Mouse (Mus musculus) forebrain, postnatal 0 days (tissue): ENCODE data around the gene Pja2. TPM values are rescaled to one million over a fixed set of nuclear protein-coding genes. Genes with fewer than 3 reads are reported as not detected.
"Not testable (repeated sequence)": the region's sequence is repeated elsewhere in the genome, so short reads cannot be mapped to it uniquely, and the experiment has no call there.

Source experiments
- ATAC-seq: fragments of 200-750 bp; cut with Nextera tagmentation; 2 replicates; pipeline ENCODE4 v1.8.0; 2017; ENCODE audit warnings: mild to moderate bottlenecking, moderate library complexity
- DNase-seq: peaks from one replicate; pipeline ENCODE4 v3.0.0-alpha.2; 2015
- H3K27ac ChIP-seq: fragments of 300-500 bp; sonication (generic); 2 replicates; pipeline ENCODE4 v1.5.1; 2014; ENCODE audit warnings: low read depth, mild to moderate bottlenecking, antibody characterized with exemption, low read length, moderate library complexity, mixed read lengths
- H3K27me3 ChIP-seq: fragments of 300-500 bp; sonication (generic); 2 replicates; pipeline ENCODE4 v1.6.1; 2014; ENCODE audit warnings: mild to moderate bottlenecking, low read length, mixed read lengths; ENCODE audit not compliant: insufficient read depth
- H3K36me3 ChIP-seq: fragments of 300-500 bp; sonication (generic); 2 replicates; pipeline ENCODE4 v1.6.1; 2014; ENCODE audit warnings: mild to moderate bottlenecking, moderate library complexity; ENCODE audit not compliant: insufficient read depth
- H3K4me1 ChIP-seq: fragments of 300-500 bp; sonication (generic); 2 replicates; pipeline ENCODE4 v1.6.1; 2014; ENCODE audit warnings: antibody characterized with exemption; ENCODE audit not compliant: insufficient read depth
- H3K4me2 ChIP-seq: fragments of 300-500 bp; sonication (generic); 2 replicates; pipeline ENCODE4 v1.6.1; 2014; ENCODE audit warnings: low read depth, mild to moderate bottlenecking, moderate library complexity
- H3K4me3 ChIP-seq: fragments of 300-500 bp; sonication (generic); 2 replicates; pipeline ENCODE4 v1.5.1; 2014; ENCODE audit warnings: low read depth, low read length, mixed read lengths
- H3K9ac ChIP-seq: fragments of 300-500 bp; sonication (generic); 2 replicates; pipeline ENCODE4 v1.6.1; 2014; ENCODE audit warnings: mild to moderate bottlenecking
- H3K9me3 ChIP-seq: fragments of 300-500 bp; sonication (generic); 2 replicates; pipeline ENCODE4 v1.6.1; 2016; ENCODE audit warnings: low read length
- CTCF ChIP-seq: sonication (generic); IDR thresholded peaks from 2 replicates; pipeline ENCODE4 v1.5.1; 2016; ENCODE audit warnings: antibody characterized with exemption, control low read depth, low read depth
- WGBS: fragments of 180-500 bp; shearing (Covaris S2); extraction: QIAGEN DNeasy Blood & Tissue Kit; methylation state at CpG from one replicate; pipeline ENCODE4 v1.1.7; 2014; 5-methylcytosine and 5-hydroxymethylcytosine counted together
- polyA plus RNA-seq: library from polyadenylated mRNA; unstranded; fragments of >200 nt; fragmentation: Nextera tagmentation; extraction: Ambion mirVana; gene quantifications from 2 replicates; pipeline ENCODE4 v1.2.1, GENCODE M21; 2015
- total RNA-seq: library from RNA; depleted of rRNA; stranded (reverse); fragments of >200 nt; gene quantifications from 2 replicates; pipeline ENCODE4 v1.2.3, GENCODE M21; 2014

Pja2 gene
- total and polyA plus RNA-seq, 2 experiments from 2014 or later: 195 to 205 TPM

GRCm38 (mm10) chr17:64286836-64287235 lies 44.9 kb downstream of the Pja2 start:
- Histone ChIP-seq H3K27me3 (no peaks in the 10 kb centered on the region), H3K4me2 (no peak overlapping the region), H3K36me3 (peaks cover 36% of the 10 kb centered on the region), H3K9me3 (no peaks in the 10 kb centered on the region), H3K4me1 (no peaks in the 10 kb centered on the region), H3K27ac (no peak overlapping the region), H3K9ac (no peak overlapping the region), H3K4me3 (no peak overlapping the region)
- DNase-seq (no peak), ATAC-seq (no peak)
- TF ChIP-seq CTCF: no peak
- WGBS: 90% methylated on average over 3 of the region's 3 CpGs

GRCm38 (mm10) chr17:64281368-64281767 lies 50.3 kb downstream of the Pja2 start:
- DNase-seq, ATAC-seq, H3K9ac ChIP-seq, H3K4me1 ChIP-seq, H3K4me3 ChIP-seq, H3K9me3 ChIP-seq, H3K27ac ChIP-seq, H3K4me2 ChIP-seq, H3K27me3 ChIP-seq: not testable (repeated sequence)
- peaks cover 34% of the 10 kb centered on the region for H3K36me3 ChIP-seq
- WGBS: 42% methylated on average over 3 of the region's 3 CpGs

- H3K9me3 ChIP-seq: no peaks in the 10 kb centered on the region
- H3K27ac ChIP-seq: no peak overlapping the region
- ATAC-seq (no peak), DNase-seq (no peak)
- 80% methylated on average over 9 of the region's 9 CpGs for WGBS
- no peak overlapping the region for H3K9ac ChIP-seq
- no peak overlapping the region for H3K4me3 ChIP-seq
- H3K36me3 ChIP-seq: peaks cover 12% of the 10 kb centered on the region
- no peaks in the 10 kb centered on the region for H3K4me1 ChIP-seq
- no peaks in the 10 kb centered on the region for H3K27me3 ChIP-seq
- no peak overlapping the region for H3K4me2 ChIP-seq
- TF ChIP-seq CTCF: no peak
Measured at GRCm38 (mm10) chr17:64277649-64278212, 54.0 kb downstream of the Pja2 start.

- no peaks in the 10 kb centered on the region for H3K9me3 ChIP-seq
- H3K36me3 ChIP-seq: peaks cover 12% of the 10 kb centered on the region
- no peak overlapping the region for H3K9ac ChIP-seq
- no peak overlapping the region for H3K4me2 ChIP-seq
- 82% methylated on average over 5 of the region's 5 CpGs for WGBS
- TF ChIP-seq CTCF: no peak
- ATAC-seq (no peak), DNase-seq (no peak)
- no peaks in the 10 kb centered on the region for H3K27me3 ChIP-seq
- no peaks in the 10 kb centered on the region for H3K4me1 ChIP-seq
- no peak overlapping the region for H3K27ac ChIP-seq
- no peak overlapping the region for H3K4me3 ChIP-seq
Measured at GRCm38 (mm10) chr17:64276666-64277065, 55.0 kb downstream of the Pja2 start.

- Histone ChIP-seq H3K9ac (no peak overlapping the region), H3K4me2 (no peak overlapping the region), H3K4me1 (no peaks in the 10 kb centered on the region), H3K9me3 (no peaks in the 10 kb centered on the region), H3K36me3 (peaks cover 12% of the 10 kb centered on the region), H3K4me3 (no peak overlapping the region), H3K27me3 (no peaks in the 10 kb centered on the region), H3K27ac (no peak overlapping the region)
- 82% methylated on average over 4 of the region's 4 CpGs for WGBS
- no peak for TF ChIP-seq CTCF
- DNase-seq (no peak), ATAC-seq (no peak)
Measured at GRCm38 (mm10) chr17:64275188-64275587, 56.5 kb downstream of the Pja2 start.

GRCm38 (mm10) chr17:64274341-64275105 lies 57.2 kb downstream of the Pja2 start:
- H3K4me3 ChIP-seq: no peak overlapping the region
- ATAC-seq (no peak), DNase-seq (no peak)
- 97% methylated on average over 10 of the region's 10 CpGs for WGBS
- H3K4me2 ChIP-seq: no peak overlapping the region
- no peak overlapping the region for H3K27ac ChIP-seq
- peaks cover 12% of the 10 kb centered on the region for H3K36me3 ChIP-seq
- no peaks in the 10 kb centered on the region for H3K9me3 ChIP-seq
- H3K4me1 ChIP-seq: no peaks in the 10 kb centered on the region
- no peaks in the 10 kb centered on the region for H3K27me3 ChIP-seq
- H3K9ac ChIP-seq: no peak overlapping the region
- TF ChIP-seq CTCF: no peak

GRCm38 (mm10) chr17:64260571-64260970 lies 71.1 kb downstream of the Pja2 start:
- no peaks in the 10 kb centered on the region for H3K9me3 ChIP-seq
- 86% methylated on average over 1 of the region's 1 CpGs for WGBS

More at GRCm38 (mm10) chr17:64260571-64260970, 71.1 kb downstream of the Pja2 start:
- H3K36me3 ChIP-seq: no peaks in the 10 kb centered on the region
- no peak overlapping the region for H3K9ac ChIP-seq
- H3K4me3 ChIP-seq: no peak overlapping the region
- DNase-seq: no peak
- no peak for ATAC-seq
- TF ChIP-seq CTCF: no peak
- no peaks in the 10 kb centered on the region for H3K4me1 ChIP-seq
- no peak overlapping the region for H3K4me2 ChIP-seq
- no peaks in the 10 kb centered on the region for H3K27me3 ChIP-seq
- H3K27ac ChIP-seq: no peak overlapping the region
